Mouse (Mus musculus) liver, adult 2 months (tissue): ENCODE measurements around the gene Rpl13a. TPM values are rescaled to one million over a fixed set of nuclear protein-coding genes. Genes with fewer than 3 reads are reported as not detected.
A peak's percentile ranks its signal among the peaks of the same experiment; 100 is the strongest.

Source experiments
- DNase-seq: peaks from one replicate; pipeline ENCODE4 v3.0.0-alpha.2; 2011; ENCODE audit warnings: low read depth, low spot score; ENCODE audit errors: extremely low read depth
- H3K27ac ChIP-seq: fragments of 200-500 bp; replicated peaks from 2 replicates; pipeline ENCODE4 v1.5.1; 2012; ENCODE audit warnings: low read depth, mild to moderate bottlenecking, control low read depth, inconsistent platforms, low read length; ENCODE audit not compliant: insufficient read depth
- H3K27me3 ChIP-seq: fragments of 200-500 bp; 2 replicates; pipeline ENCODE4 v1.6.1; 2012; ENCODE audit warnings: mild to moderate bottlenecking, moderate library complexity, low read length, inconsistent platforms; ENCODE audit not compliant: control insufficient read depth, insufficient read depth
- H3K36me3 ChIP-seq: fragments of 200-500 bp; 2 replicates; pipeline ENCODE4 v1.6.1; 2012; ENCODE audit warnings: low read length, inconsistent platforms; ENCODE audit not compliant: control insufficient read depth, insufficient read depth
- H3K4me1 ChIP-seq: fragments of 200-500 bp; 2 replicates; pipeline ENCODE4 v1.6.1; 2011; ENCODE audit warnings: low read length; ENCODE audit not compliant: control insufficient read depth, insufficient read depth
- H3K4me3 ChIP-seq: fragments of 200-500 bp; 2 replicates; pipeline ENCODE4 v1.5.1; 2011; ENCODE audit warnings: low read depth, mild to moderate bottlenecking, control low read depth, low read length, moderate library complexity; ENCODE audit not compliant: insufficient read depth
- H3K79me2 ChIP-seq: fragments of 200-500 bp; 2 replicates; pipeline ENCODE4 v1.6.1; 2012; ENCODE audit warnings: inconsistent platforms, mild to moderate bottlenecking, low read length, moderate library complexity; ENCODE audit not compliant: control insufficient read depth, insufficient read depth
- H3K9ac ChIP-seq: fragments of 200-500 bp; 2 replicates; pipeline ENCODE4 v1.6.1; 2012; ENCODE audit warnings: low read depth, mild to moderate bottlenecking, control low read depth, inconsistent platforms, low read length
- CTCF ChIP-seq: fragments of 200-500 bp; IDR thresholded peaks from 2 replicates; pipeline ENCODE4 v1.5.1; 2011; ENCODE audit warnings: low read depth, low read length, control low read depth
- POLR2A ChIP-seq: fragments of 200-500 bp; IDR thresholded peaks from 2 replicates; pipeline ENCODE4 v1.6.1; 2011; ENCODE audit warnings: low read length, control low read depth; ENCODE audit not compliant: insufficient read depth; ENCODE audit errors: extremely low read depth
- WGBS: fragments of 180-500 bp; shearing (Covaris S2); methylation state at CpG from one replicate; pipeline ENCODE4 v1.1.7; 2018; 5-methylcytosine and 5-hydroxymethylcytosine counted together
- polyA plus RNA-seq: library from polyadenylated mRNA; depleted of rRNA; stranded (reverse); fragments of >200 nt; gene quantifications from 2 replicates; pipeline ENCODE4 v1.2.3, GENCODE M21; 2012
- total RNA-seq: library from RNA; depleted of rRNA; stranded (reverse); fragments of >200 nt; gene quantifications from 2 replicates; pipeline ENCODE4 v1.2.3, GENCODE M21; 2014

Rpl13a gene
- total and polyA plus RNA-seq, 2 experiments: 488 to 1,440 TPM

DNA sequence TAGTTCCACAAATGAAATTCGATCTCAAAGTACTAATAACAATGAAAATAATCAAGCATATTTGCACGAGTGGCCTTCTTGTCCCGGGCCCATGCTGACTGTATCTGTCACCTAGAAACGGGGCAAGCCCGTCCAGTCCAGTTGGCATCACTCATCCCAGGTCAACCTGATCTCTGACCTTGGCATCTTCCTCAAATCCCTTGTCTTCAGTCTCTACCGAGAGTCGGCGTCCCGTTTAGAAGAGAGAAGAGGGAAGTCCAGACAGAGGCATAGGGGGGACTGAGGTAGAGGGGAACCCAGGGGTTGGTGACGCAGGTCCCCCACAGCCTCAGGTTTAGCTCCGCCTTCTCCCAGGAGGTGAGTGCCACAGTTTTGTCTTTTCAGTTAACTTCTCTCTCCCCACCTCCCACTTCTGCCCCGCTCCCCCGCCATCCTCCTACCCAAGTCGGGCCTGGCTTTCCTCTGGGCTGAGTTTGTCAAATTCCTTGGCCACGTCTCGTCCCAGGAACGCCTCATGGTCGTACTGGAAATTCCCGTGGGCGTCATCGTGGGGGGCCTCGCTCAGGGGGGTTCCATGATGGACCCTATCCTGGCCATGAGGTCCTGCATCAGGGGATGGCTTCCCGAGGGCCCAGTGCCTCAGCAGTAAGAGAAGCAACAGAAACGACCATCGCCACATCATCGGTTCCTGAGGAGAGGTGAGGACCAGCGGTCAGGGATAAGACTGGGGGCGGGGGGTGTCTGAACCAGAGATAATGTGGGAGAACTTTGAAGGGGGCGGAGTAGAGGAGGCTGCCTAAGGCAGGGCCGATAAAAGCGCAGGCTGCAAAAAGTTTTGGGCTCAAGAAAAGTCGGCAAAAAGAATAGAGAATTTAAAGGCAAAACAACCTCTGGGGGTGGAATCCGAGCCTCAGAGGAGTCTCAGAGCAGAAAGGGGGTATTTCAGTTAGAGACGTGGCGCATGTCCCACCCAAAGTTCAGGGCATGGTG is 37.3 kb downstream of the Rpl13a start:
- TF ChIP-seq CTCF (no peak), POLR2A (no peak)
- H3K27ac ChIP-seq: no peak overlapping the region
- peak; percentile 36 for DNase-seq

DNA sequence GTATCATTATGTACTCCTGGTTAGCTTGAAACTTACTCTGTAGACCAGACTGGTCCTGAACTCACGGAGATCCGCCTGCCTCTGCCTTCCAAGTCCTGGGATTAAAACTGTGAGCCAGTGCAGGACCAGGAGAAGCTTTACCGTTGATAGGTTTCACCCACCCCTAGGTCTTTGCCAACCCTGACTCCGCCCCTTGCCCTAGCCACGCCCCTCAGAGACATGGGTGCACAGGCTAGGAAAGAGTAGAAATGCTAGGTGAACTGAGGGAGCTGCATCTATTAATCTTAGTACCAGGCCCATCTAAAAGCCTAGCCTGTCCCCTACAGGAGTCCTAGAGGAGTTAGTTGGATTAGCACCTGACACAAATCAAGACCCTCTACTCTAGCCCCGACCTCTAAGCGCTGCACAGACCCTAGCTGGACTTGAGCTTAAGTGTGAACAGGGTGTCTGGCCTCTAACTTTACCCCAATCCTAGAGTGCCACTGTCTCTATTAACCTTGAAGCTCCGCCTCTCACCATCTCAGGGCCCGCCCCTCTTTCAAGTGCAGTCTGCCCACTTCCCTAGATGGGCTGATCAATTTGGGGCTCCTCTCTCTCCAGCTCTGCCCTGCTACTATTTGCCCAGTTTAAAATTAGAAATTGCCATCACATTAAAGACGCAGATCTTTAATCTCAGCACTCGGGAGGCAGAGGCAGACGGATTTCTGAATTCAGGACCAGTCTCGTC is 38.1 kb downstream of the Rpl13a start:
- Histone ChIP-seq H3K27me3 (no peaks in the 10 kb centered on the region), H3K4me3 (no peak overlapping the region), H3K27ac (no peak overlapping the region), H3K36me3 (no peaks in the 10 kb centered on the region), H3K79me2 (no peaks in the 10 kb centered on the region), H3K4me1 (no peaks in the 10 kb centered on the region), H3K9ac (no peak overlapping the region)
- no peak for TF ChIP-seq POLR2A
- TF ChIP-seq CTCF: no peak
- 82% methylated on average over 13 of the region's 13 CpGs for WGBS
- DNase-seq: no peak

More for the DNA sequence above, 37.3 kb downstream of the Rpl13a start:
- Histone ChIP-seq H3K36me3 (peaks cover 3% of the 10 kb centered on the region; the same call in 1 of the 2 replicates), H3K4me3 (peak overlapping the region; percentile 53), H3K4me1 (no peaks in the 10 kb centered on the region), H3K27me3 (no peaks in the 10 kb centered on the region), H3K9ac (0 out of 2 replicates have a peak overlapping the region, but pooled peaks have one; percentile 36), H3K79me2 (no peaks in the 10 kb centered on the region)
- 22% methylated on average over 35 of the region's 35 CpGs for WGBS

DNA sequence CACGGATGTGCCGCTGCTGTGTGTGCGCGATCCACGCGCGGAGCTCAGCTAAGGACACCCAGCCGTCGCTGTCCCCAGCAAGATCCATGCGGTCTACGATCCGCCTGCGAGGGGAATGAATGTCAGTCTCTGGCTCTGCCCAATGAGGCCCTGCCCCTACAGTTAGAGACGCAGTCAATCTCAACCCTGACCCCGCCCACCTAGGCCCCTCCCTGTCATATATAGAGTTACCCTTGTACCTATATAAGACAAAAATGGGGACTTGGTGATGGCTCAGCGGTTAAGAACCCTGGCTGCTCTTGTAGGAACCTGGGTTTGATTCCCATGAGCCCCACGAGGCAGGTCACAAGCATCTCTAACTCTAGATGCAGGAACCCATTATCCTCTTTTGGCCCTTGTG is 40.0 kb downstream of the Rpl13a start:
- H3K27ac ChIP-seq: no peak overlapping the region
- no peak for DNase-seq
- TF ChIP-seq CTCF (no peak), POLR2A (no peak)
- H3K36me3 ChIP-seq: no peaks in the 10 kb centered on the region
- WGBS: 95% methylated on average over 17 of the region's 17 CpGs
- no peak overlapping the region for H3K4me3 ChIP-seq
- H3K27me3 ChIP-seq: no peaks in the 10 kb centered on the region
- no peak overlapping the region for H3K9ac ChIP-seq
- no peaks in the 10 kb centered on the region for H3K4me1 ChIP-seq
- H3K79me2 ChIP-seq: no peaks in the 10 kb centered on the region

DNA sequence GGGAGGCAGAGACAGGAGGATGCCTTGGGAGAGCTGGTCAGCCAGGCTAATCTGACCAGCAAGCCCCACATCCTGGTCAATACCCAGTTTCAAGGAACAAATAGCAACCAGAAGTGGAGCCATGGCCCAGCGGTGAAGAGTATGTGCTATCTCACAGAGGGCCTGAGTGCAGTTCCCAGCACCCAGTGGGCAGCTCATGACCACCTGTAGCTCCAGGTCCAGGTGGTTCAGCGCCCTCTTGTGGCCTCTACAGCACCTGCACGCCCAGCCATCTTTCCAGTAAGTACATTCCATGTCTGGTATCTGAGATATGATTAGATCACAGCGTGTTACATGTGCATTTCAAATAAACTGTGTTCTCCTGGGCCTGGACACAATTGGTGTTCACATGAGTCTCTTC is 42.5 kb downstream of the Rpl13a start:
- Histone ChIP-seq H3K27ac (no peak overlapping the region), H3K79me2 (no peaks in the 10 kb centered on the region), H3K9ac (no peak overlapping the region), H3K4me1 (no peaks in the 10 kb centered on the region), H3K4me3 (no peak overlapping the region), H3K27me3 (no peaks in the 10 kb centered on the region), H3K36me3 (no peaks in the 10 kb centered on the region)
- 77% methylated on average over 4 of the region's 4 CpGs for WGBS
- DNase-seq: no peak
- TF ChIP-seq POLR2A (no peak), CTCF (peak; percentile 35)

DNA sequence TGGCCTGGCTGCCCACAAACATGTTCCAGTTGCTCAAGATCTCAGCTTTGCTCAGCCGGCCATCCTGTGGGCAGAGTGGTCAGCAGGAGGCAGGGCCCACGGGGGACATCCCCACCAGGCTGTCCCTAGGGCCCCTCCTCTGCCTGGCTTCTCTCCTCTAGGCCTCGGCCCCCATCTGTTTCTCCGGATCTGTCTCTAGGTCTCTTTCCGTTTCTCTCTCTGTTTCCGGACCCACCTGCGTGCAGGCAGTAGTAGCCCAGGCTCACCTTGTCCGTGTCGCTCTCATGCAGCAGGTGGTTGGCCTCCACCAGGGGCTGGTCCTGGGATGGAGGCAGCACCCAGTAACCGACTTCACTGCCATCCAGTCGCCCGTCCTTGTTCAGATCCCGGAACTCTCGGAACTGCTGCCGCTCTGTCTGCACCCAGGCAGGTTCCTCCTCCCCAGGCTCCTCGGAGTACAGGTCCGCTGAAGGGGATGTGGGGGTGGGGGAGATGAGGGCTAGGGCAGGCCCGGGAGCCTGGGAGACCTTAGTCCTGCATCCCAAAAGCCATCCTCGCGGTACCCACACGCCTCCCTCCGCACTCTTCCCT is 45.2 kb downstream of the Rpl13a start:
- Histone ChIP-seq H3K9ac (peak overlapping the region; percentile 29; the same call in 1 of the 2 replicates), H3K79me2 (no peaks in the 10 kb centered on the region), H3K27ac (0 out of 2 replicates have a peak overlapping the region, but pooled peaks have one; percentile 5), H3K4me1 (no peaks in the 10 kb centered on the region), H3K4me3 (peak overlapping the region; percentile 36; the same call in 1 of the 2 replicates), H3K36me3 (no peaks in the 10 kb centered on the region), H3K27me3 (no peaks in the 10 kb centered on the region)
- 84% methylated on average over 22 of the region's 22 CpGs for WGBS
- no peak for TF ChIP-seq CTCF
- no peak for TF ChIP-seq POLR2A
- DNase-seq: no peak
